Mouse (Mus musculus): ENCODE measurements around the gene Mvp.
A peak's percentile ranks its signal among the peaks of the same experiment; 100 is the strongest.

Gene Mvp

DNA sequence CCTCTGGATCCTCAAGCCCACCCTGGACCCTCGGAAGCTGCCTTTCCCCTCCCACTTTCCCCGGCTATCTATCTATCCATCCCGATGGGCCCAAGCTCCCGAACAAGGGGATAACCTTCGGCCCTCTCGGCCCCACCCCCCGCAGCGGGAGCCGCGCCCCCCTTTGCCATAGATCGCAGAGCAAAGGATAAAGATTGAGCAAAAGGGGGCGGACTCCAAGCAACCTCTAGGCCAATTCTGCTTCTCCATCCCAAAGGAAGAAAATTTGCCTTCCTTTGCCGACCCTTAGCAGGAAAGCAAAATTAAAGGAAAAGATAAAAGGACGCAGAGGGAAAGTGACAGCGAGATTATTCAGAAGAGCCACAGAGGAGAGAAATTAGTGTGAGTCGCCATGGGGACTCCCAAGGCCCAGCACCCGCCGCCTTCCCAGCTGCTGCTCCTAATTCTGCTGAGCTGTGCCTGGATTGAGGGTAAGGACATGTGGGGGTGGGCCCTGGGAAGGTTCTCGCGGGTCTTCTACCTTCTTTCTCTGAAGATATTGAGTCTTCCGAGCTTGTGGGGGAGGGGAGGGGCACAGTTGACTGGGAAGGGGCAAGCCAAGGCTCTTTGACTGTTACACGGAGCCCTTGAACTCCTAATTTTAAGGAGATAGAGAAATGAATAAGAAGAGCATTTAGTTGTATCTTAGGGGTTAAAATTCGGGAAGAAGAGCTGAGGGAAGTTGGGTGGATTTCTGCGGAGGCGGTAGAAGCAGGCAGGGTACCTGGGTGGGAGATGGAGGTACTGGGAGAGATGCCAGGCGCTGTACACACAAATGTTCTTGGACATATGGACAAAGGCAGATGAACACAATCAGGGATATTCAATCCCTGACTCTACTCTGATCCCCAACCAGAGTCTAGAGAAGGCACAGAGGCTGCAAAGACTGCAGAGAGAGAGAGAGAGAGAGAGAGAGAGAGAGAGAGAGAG lies 63.5 kb downstream of the Mvp start:
- no peak for DNase-seq (ENCODE audit: low read depth, low spot score)

DNA sequence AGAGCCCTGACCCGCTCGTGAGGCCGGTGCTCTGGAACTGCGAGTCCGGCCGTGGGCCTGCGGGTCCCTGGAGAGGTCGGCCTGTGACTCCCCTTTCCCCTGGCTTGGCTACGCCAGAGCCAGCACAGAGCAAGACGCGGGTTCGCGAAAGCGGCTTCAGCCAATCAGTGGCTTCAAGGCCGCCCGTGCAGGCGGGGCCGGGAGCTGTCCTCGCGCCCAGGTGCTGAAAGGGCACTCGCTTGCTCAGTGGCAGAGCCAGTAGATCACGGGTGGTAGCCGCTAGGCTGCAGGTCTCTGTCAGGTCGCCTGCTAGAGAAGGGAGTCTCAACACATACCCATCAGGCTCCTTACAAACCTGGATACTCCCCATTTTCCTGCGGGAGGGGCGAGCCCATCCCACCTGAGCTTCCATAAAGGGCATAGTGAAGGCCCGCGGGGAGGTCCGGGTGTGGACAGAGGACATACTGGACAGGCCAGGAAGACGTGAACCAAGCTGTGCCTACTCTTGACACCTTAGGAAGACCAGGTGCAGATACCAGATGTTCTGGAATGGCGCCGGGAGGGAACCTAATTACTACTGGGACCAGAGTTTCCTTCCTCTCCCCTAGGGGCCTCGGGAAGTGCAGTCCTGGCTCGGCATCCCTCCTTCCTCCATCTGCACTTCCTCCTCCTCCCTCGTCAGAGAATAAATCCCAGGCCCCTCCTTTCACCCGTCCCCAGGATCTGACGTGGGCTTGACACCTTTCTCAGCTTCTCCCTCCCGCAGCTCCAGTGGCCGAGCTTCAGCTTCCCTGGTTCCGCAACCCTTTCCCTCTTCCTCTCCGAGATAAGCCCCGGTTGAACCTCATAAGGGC lies 64.4 kb downstream of the Mvp start, which contains the start of gene Sez6l2:
Sez6l2 (plus strand) TSS at position 771 of the 854 bp plus-strand sequence.
- DNase-seq (ENCODE audit: low read depth, low spot score) = peak; percentile 89

DNA sequence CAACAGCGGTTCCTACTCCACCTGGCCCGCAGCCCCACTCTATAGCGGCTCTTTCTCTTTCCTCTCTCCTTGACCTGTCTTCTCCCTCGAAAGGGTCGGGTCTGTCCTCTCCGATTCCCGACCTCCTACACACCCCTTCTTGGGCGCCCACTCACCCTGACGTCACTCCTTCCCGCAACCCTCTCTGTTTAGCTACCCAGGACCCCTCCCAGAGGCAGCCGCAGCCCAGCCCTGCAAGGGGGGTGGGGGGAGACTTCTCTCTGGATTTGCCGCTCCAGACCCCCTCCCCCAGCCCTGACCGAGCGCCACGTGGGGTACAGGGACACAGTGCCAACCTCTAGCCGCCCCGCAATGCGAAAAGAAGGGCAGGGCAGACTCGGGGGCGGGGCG lies 65.0 kb downstream of the Mvp start, which contains the start of gene Asphd1:
Asphd1 (minus strand) TSS at position 180 of the 390 bp plus-strand sequence.
- DNase-seq (ENCODE audit: low read depth, low spot score) = no peak

DNA sequence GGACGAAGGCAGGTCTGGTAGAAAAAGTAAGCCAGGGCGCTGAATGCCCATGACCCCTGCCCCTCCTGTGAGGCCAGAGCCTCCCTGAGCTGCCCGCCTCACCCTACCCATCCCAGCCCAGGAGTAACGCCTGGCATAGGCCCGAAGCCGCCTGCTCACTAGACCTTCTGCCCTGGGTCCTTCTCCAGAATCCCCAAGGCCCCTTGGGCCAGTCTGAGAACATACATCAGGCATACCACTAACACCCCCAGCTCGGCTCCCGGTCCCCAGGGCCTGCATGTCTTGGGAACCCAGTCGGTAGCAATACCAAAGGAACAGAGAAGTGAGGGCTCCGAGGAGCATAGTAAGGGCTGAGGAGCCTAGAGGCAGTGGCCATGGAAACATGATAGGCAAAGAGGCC lies 65.8 kb downstream of the Mvp start:
- DNase-seq (ENCODE audit: low read depth, low spot score) = no peak

DNA sequence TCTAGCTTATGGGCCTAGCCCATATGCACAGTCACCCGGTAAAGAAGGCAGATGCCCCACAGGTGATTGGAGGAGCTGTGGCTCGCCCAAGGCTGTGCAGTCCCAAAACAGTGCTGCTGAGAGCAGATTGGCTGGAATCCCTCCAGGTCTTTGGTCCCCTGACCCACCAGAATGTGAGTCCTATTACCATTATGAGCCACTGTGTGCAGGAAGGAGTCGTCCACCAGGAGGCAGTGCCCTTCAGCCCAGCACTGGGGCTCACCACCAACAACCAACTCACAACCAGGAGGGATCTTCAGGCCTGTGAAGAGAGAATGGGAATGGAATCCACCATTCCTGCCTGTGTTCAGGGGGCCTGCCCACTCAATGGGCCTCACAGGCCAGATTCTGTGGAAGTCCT lies 67.9 kb downstream of the Mvp start:
- peak; percentile 71 for DNase-seq (ENCODE audit: low read depth, low spot score)

DNA sequence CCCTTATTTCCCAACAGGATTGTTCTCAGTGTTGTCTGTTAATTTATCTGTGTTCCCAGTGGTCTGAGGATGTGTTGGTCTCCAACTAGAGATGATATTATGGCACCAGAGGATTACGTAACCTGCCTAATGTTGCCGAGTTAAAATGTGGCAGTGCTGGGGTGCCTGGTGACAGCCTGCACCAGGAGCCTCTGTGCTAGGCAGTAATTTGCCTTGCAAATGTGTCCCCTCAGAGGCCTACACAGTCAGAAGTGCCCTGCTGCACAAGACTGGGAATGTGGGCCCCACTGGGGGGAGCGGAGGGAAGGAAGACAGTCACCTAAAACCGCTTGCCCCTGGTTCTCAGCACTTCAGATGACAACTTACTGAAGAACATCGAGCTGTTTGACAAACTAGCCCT lies 72.6 kb downstream of the Mvp start:
- no peak for DNase-seq (ENCODE audit: low read depth, low spot score)

DNA sequence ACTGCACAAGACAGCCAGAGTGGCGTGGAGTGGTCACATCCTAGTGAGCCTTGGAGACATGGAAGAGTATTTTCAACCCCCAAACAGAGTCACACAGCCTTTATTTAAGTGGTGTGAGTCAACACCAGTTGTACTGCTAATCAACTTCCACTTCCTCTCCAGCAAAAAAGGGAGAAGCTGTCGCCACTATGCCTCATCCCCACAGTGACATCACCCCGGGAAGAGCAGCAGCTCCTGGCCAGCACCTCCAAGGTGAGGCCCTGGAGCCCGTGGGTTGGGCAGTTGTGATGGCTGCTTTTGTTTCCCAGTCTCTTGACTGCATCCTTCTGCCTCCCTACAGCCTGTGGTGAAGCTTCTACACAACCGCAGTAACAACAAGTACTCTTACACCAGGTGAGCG lies 73.2 kb downstream of the Mvp start:
- no peak for DNase-seq (ENCODE audit: low read depth, low spot score)
